Mouse (Mus musculus): Measurements from ENCODE around the gene 4930579F01Rik.

Gene 4930579F01Rik

GRCm38 (mm10) chr3:138215395-138215989, 21.9 kb upstream of the 4930579F01Rik start:
- peak; percentile 38 for DNase-seq

GRCm38 (mm10) chr3:138212431-138212951, 18.9 kb upstream of the 4930579F01Rik start:
- no peak for DNase-seq

- no peak for DNase-seq
These were observed 16.9 kb upstream of the 4930579F01Rik start for GRCm38 (mm10) chr3:138210432-138211075.

- DNase-seq = no peak
These were observed 15.2 kb upstream of the 4930579F01Rik start for GRCm38 (mm10) chr3:138208821-138209220.

GRCm38 (mm10) chr3:138198722-138199068, 5.1 kb upstream of the 4930579F01Rik start:
- DNase-seq = no peak

GRCm38 (mm10) chr3:138197973-138198721, 4.5 kb upstream of the 4930579F01Rik start:
- DNase-seq = peak; percentile 94

GRCm38 (mm10) chr3:138197556-138197955, 3.9 kb upstream of the 4930579F01Rik start:
- DNase-seq = no peak

- DNase-seq = no peak
These were observed 3.5 kb upstream of the 4930579F01Rik start for GRCm38 (mm10) chr3:138197093-138197492.

- no peak for DNase-seq
These were observed 1.4 kb downstream of the 4930579F01Rik start for GRCm38 (mm10) chr3:138192260-138192659.

GRCm38 (mm10) chr3:138185995-138186930, 7.4 kb downstream of the 4930579F01Rik start:
- DNase-seq = no peak

GRCm38 (mm10) chr3:138185290-138185689, 8.3 kb downstream of the 4930579F01Rik start:
- DNase-seq = no peak

GRCm38 (mm10) chr3:138183371-138183770, 10.3 kb downstream of the 4930579F01Rik start:
- no peak for DNase-seq

GRCm38 (mm10) chr3:138182019-138182418, 11.6 kb downstream of the 4930579F01Rik start:
- DNase-seq = no peak

- DNase-seq = no peak
These were observed 18.1 kb downstream of the 4930579F01Rik start for GRCm38 (mm10) chr3:138175551-138175950.

GRCm38 (mm10) chr3:138173291-138173690, 20.3 kb downstream of the 4930579F01Rik start:
- no peak for DNase-seq

- peak; percentile 29 for DNase-seq
These were observed 31.0 kb downstream of the 4930579F01Rik start for GRCm38 (mm10) chr3:138162553-138163183.

GRCm38 (mm10) chr3:138161623-138162022, 32.0 kb downstream of the 4930579F01Rik start:
- no peak for DNase-seq

- no peak for DNase-seq
These were observed 37.0 kb downstream of the 4930579F01Rik start for GRCm38 (mm10) chr3:138156651-138157050.

GRCm38 (mm10) chr3:138155062-138155461, 38.6 kb downstream of the 4930579F01Rik start:
- no peak for DNase-seq

GRCm38 (mm10) chr3:138148811-138149210, 44.8 kb downstream of the 4930579F01Rik start:
- no peak for DNase-seq

- DNase-seq = peak; percentile 90
These were observed 48.9 kb downstream of the 4930579F01Rik start, which contains the start of gene Mttp for GRCm38 (mm10) chr3:138144642-138145171. Gene Mttp, minus strand, starts transcription at chr3:138144968.
